Mouse (Mus musculus) brain, embryonic 14.5 days (tissue): ENCODE measurements around the gene Nudt7.

Experiments used
- CTCF ChIP-seq: fragments of 200-500 bp; IDR thresholded peaks from 2 replicates; pipeline ENCODE4 v1.5.1; 2012; ENCODE audit warnings: inconsistent platforms, mild to moderate bottlenecking, moderate library complexity, borderline replicate concordance; ENCODE audit not compliant: insufficient read depth, insufficient read length; ENCODE audit errors: extremely low read depth
- POLR2A ChIP-seq: fragments of 200-500 bp; IDR thresholded peaks from 2 replicates; pipeline ENCODE4 v1.6.1; 2012; ENCODE audit warnings: mild to moderate bottlenecking, inconsistent platforms, borderline replicate concordance; ENCODE audit not compliant: poor library complexity, insufficient read depth, insufficient read length, severe bottlenecking; ENCODE audit errors: extremely low read depth

- TF ChIP-seq CTCF (no peak), POLR2A (no peak)
These were observed 27.4 kb upstream of the Nudt7 start for GRCm38 (mm10) chr8:114105971-114106370.
